Mouse (Mus musculus) ES-E14 (cell line): ENCODE results near the gene B430306N03Rik.

Experiments used
- MAFK ChIP-seq: IDR thresholded peaks from 2 replicates; pipeline ENCODE4 v1.6.1; 2014; ENCODE audit warnings: mild to moderate bottlenecking, low read depth, low read length, inconsistent platforms; ENCODE audit not compliant: insufficient read depth
- ZC3H11A ChIP-seq: IDR thresholded peaks from 2 replicates; pipeline ENCODE4 v1.6.1; 2012; ENCODE audit warnings: low read depth, mild to moderate bottlenecking, inconsistent platforms, low read length, borderline replicate concordance
- ZNF384 ChIP-seq: IDR thresholded peaks from 2 replicates; pipeline ENCODE4 v1.6.1; 2012; ENCODE audit warnings: low read depth, low read length, inconsistent platforms

GRCm38 (mm10) chr17:48274098-48274497, 41.8 kb upstream of the B430306N03Rik start:
- TF ChIP-seq ZNF384: no peak
- TF ChIP-seq ZC3H11A: no peak
- TF ChIP-seq MAFK: no peak
